Mouse (Mus musculus) neutrophil, adult 5-6 weeks (primary cell): Measurements from ENCODE around the gene Atp2c1. TPM values are rescaled to one million over a fixed set of nuclear protein-coding genes. Genes with fewer than 3 reads are reported as not detected.

Source experiments
- ATAC-seq: fragments of 151-379, 151-347 bp; 2 replicates; pipeline ENCODE4 v1.8.0; 2017; ENCODE audit warnings: mild to moderate bottlenecking, moderate TSS enrichment; ENCODE audit not compliant: insufficient number of reproducible peaks, poor library complexity, low FRiP score, severe bottlenecking; ENCODE audit errors: extremely low read depth
- total RNA-seq: library from RNA; stranded (forward); fragments of 200-1000 nt; gene quantifications from 2 replicates; pipeline ENCODE4 v1.2.3, GENCODE M21; 2017

Gene Atp2c1
- total RNA-seq, 1 experiment from 2014 or later = 186 TPM

- ATAC-seq = peak; percentile 91
These were observed 32.4 kb downstream of the Atp2c1 start for GRCm38 (mm10) chr9:105494553-105495315.

- no peak for ATAC-seq
These were observed 34.4 kb downstream of the Atp2c1 start for GRCm38 (mm10) chr9:105492744-105493143.

GRCm38 (mm10) chr9:105488363-105488762 is 38.8 kb downstream of the Atp2c1 start:
- no peak for ATAC-seq

GRCm38 (mm10) chr9:105484338-105485084 is 42.6 kb downstream of the Atp2c1 start:
- ATAC-seq = peak; percentile 71; the same call in 1 of the 2 replicates

GRCm38 (mm10) chr9:105483880-105484279 is 43.2 kb downstream of the Atp2c1 start:
- ATAC-seq = 0 out of 2 replicates have a peak, but pooled peaks have one; percentile 30

- ATAC-seq = no peak
These were observed 44.2 kb downstream of the Atp2c1 start for GRCm38 (mm10) chr9:105482715-105483510.

- ATAC-seq = no peak
These were observed 45.0 kb downstream of the Atp2c1 start for GRCm38 (mm10) chr9:105482070-105482469.

- ATAC-seq = no peak
These were observed 51.0 kb downstream of the Atp2c1 start for GRCm38 (mm10) chr9:105476134-105476533.

GRCm38 (mm10) chr9:105474910-105475309 is 52.2 kb downstream of the Atp2c1 start:
- no peak for ATAC-seq

GRCm38 (mm10) chr9:105467787-105468186 is 59.3 kb downstream of the Atp2c1 start:
- no peak for ATAC-seq

- ATAC-seq = no peak
These were observed 65.6 kb downstream of the Atp2c1 start for GRCm38 (mm10) chr9:105461496-105461895.

- ATAC-seq = peak; percentile 99
These were observed 68.1 kb downstream of the Atp2c1 start for GRCm38 (mm10) chr9:105459032-105459431.

GRCm38 (mm10) chr9:105408549-105408948 is 118.6 kb downstream of the Atp2c1 start:
- no peak for ATAC-seq

GRCm38 (mm10) chr9:105395218-105395627 is 131.9 kb downstream of the Atp2c1 start, which contains the start of the genes Aste1 and Nek11:
Gene Aste1, plus strand, starts transcription at chr9:105395392.
Gene Nek11, minus strand, starts transcription at chr9:105395524.
- peak; percentile 98 for ATAC-seq

- no peak for ATAC-seq
These were observed 132.4 kb downstream of the Atp2c1 start for GRCm38 (mm10) chr9:105394720-105395119.

- no peak for ATAC-seq
These were observed 136.5 kb downstream of the Atp2c1 start for GRCm38 (mm10) chr9:105390616-105391015.

GRCm38 (mm10) chr9:105389289-105389688 is 137.8 kb downstream of the Atp2c1 start:
- peak; percentile 71 for ATAC-seq

- ATAC-seq = no peak
These were observed 139.7 kb downstream of the Atp2c1 start for GRCm38 (mm10) chr9:105387403-105387802.

- ATAC-seq = no peak
These were observed 147.5 kb downstream of the Atp2c1 start for GRCm38 (mm10) chr9:105379533-105380145.
